Mouse (Mus musculus): ENCODE results near the gene Zfp277. TPM values are rescaled to one million over a fixed set of nuclear protein-coding genes. Genes with fewer than 3 reads are reported as not detected.

Zfp277 gene
- 0.76 and 1.4 TPM in 2 replicates for polyA plus RNA-seq (2012; rRNA removed; ENCODE audit: low replicate concordance)

GRCm38 (mm10) chr12:40445648-40446449 is at the start of gene Zfp277, which contains the start of gene Dock4:
Gene Zfp277, minus strand, starts transcription at chr12:40445902.
Gene Dock4, plus strand, starts transcription at chr12:40445952.

Other genes with a start within 250 kb of the Zfp277 start
- not detected in 2 replicates for gene Lsmem1, start 246.4 kb downstream of the Zfp277 start, polyA plus RNA-seq (2012; rRNA removed; ENCODE audit: low replicate concordance)
- gene Ifrd1, start 197.4 kb downstream of the Zfp277 start, polyA plus RNA-seq (2012; rRNA removed; ENCODE audit: low replicate concordance), result 21.5 and 88.7 TPM in 2 replicates
- gene Dock4, start 50 bp upstream of the Zfp277 start, polyA plus RNA-seq (2012; rRNA removed; ENCODE audit: low replicate concordance), result 0.83 and 1.3 TPM in 2 replicates

Measured in duodenum, adult 2 months (tissue).